Mouse (Mus musculus): Measurements from ENCODE around the gene Wdr20rt.

GRCm38 (mm10) chr12:65273807-65274206, 48.5 kb downstream of the Wdr20rt start:
- TF ChIP-seq CHD2 (IDR thresholded peaks at IDR 0.05; ENCODE audit: low read depth, low read length) (no peak), ZC3H11A (IDR thresholded peaks at IDR 0.05; ENCODE audit: borderline replicate concordance, low read depth, low read length) (no peak), ZNF384 (IDR thresholded peaks at IDR 0.05; ENCODE audit: low read depth, low read length) (no peak), MAFK (IDR thresholded peaks at IDR 0.05; ENCODE audit: insufficient read depth, low read depth, low read length) (no peak)
